Mouse (Mus musculus) heart, postnatal 0 days (tissue): ENCODE results near the gene Tmem208. TPM values are rescaled to one million over a fixed set of nuclear protein-coding genes. Genes with fewer than 3 reads are reported as not detected.

Experiments used
- ATAC-seq: fragments of 200-750 bp; cut with Nextera tagmentation; 2 replicates; pipeline ENCODE4 v1.8.0; 2017; ENCODE audit warnings: low read depth, moderate number of reproducible peaks, moderate library complexity; ENCODE audit not compliant: insufficient read depth
- DNase-seq: peaks from one replicate; pipeline ENCODE4 v3.0.0-alpha.2; 2016; ENCODE audit warnings: low spot score
- H3K27ac ChIP-seq: fragments of 300-500 bp; sonication (generic); 2 replicates; pipeline ENCODE4 v1.5.1; 2014; ENCODE audit warnings: low read depth, mild to moderate bottlenecking
- H3K27me3 ChIP-seq: fragments of 300-500 bp; sonication (generic); 2 replicates; pipeline ENCODE4 v1.6.1; 2014; ENCODE audit warnings: low read length, mixed read lengths; ENCODE audit not compliant: control insufficient read depth, insufficient read depth
- H3K36me3 ChIP-seq: fragments of 300-500 bp; sonication (generic); replicated peaks from 2 replicates; pipeline ENCODE4 v1.6.1; 2014; ENCODE audit warnings: low read length, mixed read lengths; ENCODE audit not compliant: control insufficient read depth, insufficient read depth
- H3K4me1 ChIP-seq: fragments of 300-500 bp; sonication (generic); 2 replicates; pipeline ENCODE4 v1.6.1; 2014; ENCODE audit warnings: antibody characterized with exemption; ENCODE audit not compliant: control insufficient read depth, insufficient read depth
- H3K4me2 ChIP-seq: fragments of 300-500 bp; sonication (generic); 2 replicates; pipeline ENCODE4 v1.6.1; 2014; ENCODE audit warnings: low read depth, mild to moderate bottlenecking, low read length, moderate library complexity
- H3K4me3 ChIP-seq: fragments of 300-500 bp; sonication (generic); 2 replicates; pipeline ENCODE4 v1.5.1; 2014; ENCODE audit warnings: low read depth, low read length
- H3K9ac ChIP-seq: fragments of 300-500 bp; sonication (generic); replicated peaks from 2 replicates; pipeline ENCODE4 v1.6.1; 2014; ENCODE audit warnings: low read depth, low read length, mixed read lengths
- H3K9me3 ChIP-seq: fragments of 300-500 bp; sonication (generic); replicated peaks from 2 replicates; pipeline ENCODE4 v1.6.1; 2016; ENCODE audit warnings: low read length; ENCODE audit not compliant: control insufficient read depth
- CTCF ChIP-seq: IDR thresholded peaks from 2 replicates; pipeline ENCODE4 v1.5.1; 2016; ENCODE audit warnings: antibody characterized with exemption, control low read depth, low read depth
- EP300 ChIP-seq: IDR thresholded peaks from 2 replicates; pipeline ENCODE4 v1.6.1; 2016; ENCODE audit warnings: antibody characterized with exemption, low read depth
- WGBS: fragments of 180-500 bp; shearing (Covaris S2); extraction: QIAGEN DNeasy Blood & Tissue Kit; methylation state at CpG from one replicate; pipeline ENCODE4 v1.1.7; 2014; 5-methylcytosine and 5-hydroxymethylcytosine counted together
- polyA plus RNA-seq: library from polyadenylated mRNA; unstranded; fragments of >200 nt; fragmentation: Nextera tagmentation; extraction: Ambion mirVana; gene quantifications from 2 replicates; pipeline ENCODE4 v1.2.1, GENCODE M21; 2015
- total RNA-seq: library from RNA; depleted of rRNA; stranded (reverse); fragments of >200 nt; gene quantifications from 2 replicates; pipeline ENCODE4 v1.2.3, GENCODE M21; 2014; ENCODE audit warnings: low replicate concordance

The Tmem208 gene
- total and polyA plus RNA-seq, 2 experiments from 2014 or later: 66.2 to 81.0 TPM

- 55% methylated on average over 12 of the region's 12 CpGs for WGBS
- TF ChIP-seq CTCF (no peak), EP300 (no peak)
- H3K27me3 ChIP-seq: no peaks in the 10 kb centered on the region
- no peak for DNase-seq
- H3K4me3 ChIP-seq: no peak overlapping the region
- no peaks in the 10 kb centered on the region for H3K36me3 ChIP-seq
- H3K9ac ChIP-seq: no peak overlapping the region
- 0 out of 2 replicates have a peak overlapping the region, but pooled peaks have one; percentile 8 for H3K27ac ChIP-seq
- H3K4me1 ChIP-seq: 0 out of 2 replicates have a peak, but pooled peaks cover 3% of the 10 kb centered on the region
- no peaks in the 10 kb centered on the region for H3K9me3 ChIP-seq
- no peak overlapping the region for H3K4me2 ChIP-seq
- ATAC-seq: no peak
Measured at GRCm38 (mm10) chr8:105361751-105362702, 35.9 kb downstream of the Tmem208 start.

- Histone ChIP-seq H3K36me3 (no peaks in the 10 kb centered on the region), H3K9ac (no peak overlapping the region), H3K27me3 (no peaks in the 10 kb centered on the region), H3K9me3 (no peaks in the 10 kb centered on the region), H3K4me1 (0 out of 2 replicates have a peak, but pooled peaks cover 3% of the 10 kb centered on the region), H3K4me2 (no peak overlapping the region), H3K27ac (no peak overlapping the region), H3K4me3 (no peak overlapping the region)
- no peak for ATAC-seq
- no peak for DNase-seq
- TF ChIP-seq CTCF: peak; percentile 43
- no peak for TF ChIP-seq EP300
- WGBS: 68% methylated on average over 2 of the region's 2 CpGs
Measured at GRCm38 (mm10) chr8:105367107-105367506, 41.0 kb downstream of the Tmem208 start.

GRCm38 (mm10) chr8:105372473-105372872 lies 46.3 kb downstream of the Tmem208 start:
- Histone ChIP-seq H3K9ac (no peak overlapping the region), H3K27me3 (peaks cover 21% of the 10 kb centered on the region; the same call in 1 of the 2 replicates), H3K36me3 (no peaks in the 10 kb centered on the region), H3K9me3 (no peaks in the 10 kb centered on the region), H3K4me2 (no peak overlapping the region), H3K4me1 (no peaks in the 10 kb centered on the region), H3K27ac (no peak overlapping the region), H3K4me3 (no peak overlapping the region)
- no peak for DNase-seq
- TF ChIP-seq EP300 (no peak), CTCF (no peak)
- WGBS: 77% methylated on average over 9 of the region's 9 CpGs
- no peak for ATAC-seq

- H3K9ac ChIP-seq: no peak within 1 kb of the TSS
Measured at GRCm38 (mm10) chr8:105373032-105373431, 46.9 kb downstream of the Tmem208 start, which contains the start of gene Plekhg4. Plekhg4 (plus strand) TSS chr8:105373274.

GRCm38 (mm10) chr8:105374513-105374966 lies 48.4 kb downstream of the Tmem208 start:
- no peak overlapping the region for H3K9ac ChIP-seq
- no peak for DNase-seq
- no peaks in the 10 kb centered on the region for H3K36me3 ChIP-seq
- no peak for TF ChIP-seq EP300
- TF ChIP-seq CTCF: peak; percentile 47
- H3K4me2 ChIP-seq: peak overlapping the region; percentile 42
- peaks cover 21% of the 10 kb centered on the region; the same call in 1 of the 2 replicates for H3K27me3 ChIP-seq
- no peak overlapping the region for H3K4me3 ChIP-seq
- ATAC-seq: peak; percentile 42
- H3K4me1 ChIP-seq: 0 out of 2 replicates have a peak, but pooled peaks cover 3% of the 10 kb centered on the region
- WGBS: 29% methylated on average over 33 of the region's 33 CpGs
- H3K9me3 ChIP-seq: no peaks in the 10 kb centered on the region
- no peak overlapping the region for H3K27ac ChIP-seq

More at GRCm38 (mm10) chr8:105373032-105373431, 46.9 kb downstream of the Tmem208 start, which contains the start of gene Plekhg4:
- Histone ChIP-seq H3K27ac (no peak within 1 kb of the TSS), H3K36me3 (no peaks in the 10 kb centered on the region), H3K27me3 (peaks cover 21% of the 10 kb centered on the region; the same call in 1 of the 2 replicates), H3K4me3 (no peak within 1 kb of the TSS), H3K4me2 (no peak within 1 kb of the TSS), H3K9me3 (no peaks in the 10 kb centered on the region), H3K4me1 (no peaks in the 10 kb centered on the region)
- TF ChIP-seq CTCF (no peak), EP300 (no peak)
- DNase-seq (no peak), ATAC-seq (no peak)
- 62% methylated on average over 2 of the region's 2 CpGs for WGBS
